Mouse (Mus musculus): ENCODE data around the gene Pomgnt2.
"Not testable (repeated sequence)": the region's sequence is repeated elsewhere in the genome, so short reads cannot be mapped to it uniquely, and the experiment has no call there.

The Pomgnt2 gene

GRCm38 (mm10) chr9:121997010-121997409 is at the start of gene Pomgnt2:
Pomgnt2 (minus strand) TSS chr9:121997110.
- no peak for DNase-seq (ENCODE audit: low spot score)

- no peak for DNase-seq (ENCODE audit: low spot score)
Observed at GRCm38 (mm10) chr9:122039848-122040247, 42.9 kb upstream of the Pomgnt2 start.

- no peak for DNase-seq (ENCODE audit: low spot score)
Observed at GRCm38 (mm10) chr9:122038631-122039030, 41.7 kb upstream of the Pomgnt2 start.

GRCm38 (mm10) chr9:122036496-122037054 is 39.7 kb upstream of the Pomgnt2 start:
- DNase-seq (ENCODE audit: low spot score) = no peak

- no peak for DNase-seq (ENCODE audit: low spot score)
Observed at GRCm38 (mm10) chr9:122035807-122036206, 38.9 kb upstream of the Pomgnt2 start.

GRCm38 (mm10) chr9:122034949-122035348 is 38.0 kb upstream of the Pomgnt2 start:
- DNase-seq (ENCODE audit: low spot score) = no peak

- DNase-seq (ENCODE audit: low spot score) = no peak
Observed at GRCm38 (mm10) chr9:122032071-122032470, 35.2 kb upstream of the Pomgnt2 start.

- DNase-seq (ENCODE audit: low spot score) = no peak
Observed at GRCm38 (mm10) chr9:122030706-122031105, 33.8 kb upstream of the Pomgnt2 start.

- no peak for DNase-seq (ENCODE audit: low spot score)
Observed at GRCm38 (mm10) chr9:122029765-122030164, 32.9 kb upstream of the Pomgnt2 start.

GRCm38 (mm10) chr9:122027914-122028745 is 31.2 kb upstream of the Pomgnt2 start:
- DNase-seq (ENCODE audit: low spot score) = no peak

GRCm38 (mm10) chr9:122027081-122027913 is 30.4 kb upstream of the Pomgnt2 start:
- no peak for DNase-seq (ENCODE audit: low spot score)

GRCm38 (mm10) chr9:122025855-122026590 is 29.1 kb upstream of the Pomgnt2 start:
- no peak for DNase-seq (ENCODE audit: low spot score)

GRCm38 (mm10) chr9:122024419-122024818 is 27.5 kb upstream of the Pomgnt2 start:
- DNase-seq (ENCODE audit: low spot score) = no peak

GRCm38 (mm10) chr9:122023873-122024272 is 27.0 kb upstream of the Pomgnt2 start:
- DNase-seq (ENCODE audit: low spot score) = no peak

GRCm38 (mm10) chr9:122022776-122023175 is 25.9 kb upstream of the Pomgnt2 start:
- no peak for DNase-seq (ENCODE audit: low spot score)

GRCm38 (mm10) chr9:122021581-122021980 is 24.7 kb upstream of the Pomgnt2 start:
- DNase-seq (ENCODE audit: low spot score) = no peak

GRCm38 (mm10) chr9:122021171-122021570 is 24.3 kb upstream of the Pomgnt2 start:
- DNase-seq (ENCODE audit: low spot score) = not testable (repeated sequence)

GRCm38 (mm10) chr9:122020321-122020720 is 23.4 kb upstream of the Pomgnt2 start:
- no peak for DNase-seq (ENCODE audit: low spot score)

GRCm38 (mm10) chr9:122018782-122019395 is 22.0 kb upstream of the Pomgnt2 start:
- peak; percentile 51 for DNase-seq (ENCODE audit: low spot score)

- no peak for DNase-seq (ENCODE audit: low spot score)
Observed at GRCm38 (mm10) chr9:122018079-122018478, 21.2 kb upstream of the Pomgnt2 start.

GRCm38 (mm10) chr9:122014241-122014667 is 17.3 kb upstream of the Pomgnt2 start:
- peak; percentile 64 for DNase-seq (ENCODE audit: low spot score)
